Mouse (Mus musculus) retina, postnatal 1 day (tissue): ENCODE results near the gene Tgfb3.

ENCODE experiments used
- DNase-seq: peaks from one replicate; pipeline ENCODE4 v3.0.0-alpha.2; 2012

Tgfb3 gene

GRCm38 (mm10) chr12:86078176-86078552 is 677 bp downstream of the Tgfb3 start:
- peak; percentile 32 for DNase-seq

GRCm38 (mm10) chr12:86077736-86078135 is 1.1 kb downstream of the Tgfb3 start:
- DNase-seq = no peak

DNA sequence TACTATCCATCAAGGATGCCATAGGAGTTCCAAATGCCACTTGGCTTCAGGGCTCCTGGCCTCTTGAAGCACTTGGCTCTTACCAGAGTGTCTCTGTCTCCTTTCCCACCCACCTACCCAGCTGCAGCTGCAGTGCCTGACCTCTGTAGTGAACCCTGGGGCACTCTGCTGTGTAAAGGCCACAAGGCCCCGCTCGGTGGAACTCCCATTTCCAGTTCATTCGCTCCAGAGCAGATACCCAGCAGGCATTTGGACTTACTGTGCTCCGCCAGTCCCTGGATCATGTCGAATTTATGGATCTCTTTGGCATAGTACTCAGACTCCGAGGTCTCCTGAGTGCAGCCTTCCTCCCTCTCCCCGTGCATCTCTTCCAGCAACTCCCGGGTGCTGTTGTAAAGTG is 1.5 kb downstream of the Tgfb3 start:
- peak; percentile 60 for DNase-seq

DNA sequence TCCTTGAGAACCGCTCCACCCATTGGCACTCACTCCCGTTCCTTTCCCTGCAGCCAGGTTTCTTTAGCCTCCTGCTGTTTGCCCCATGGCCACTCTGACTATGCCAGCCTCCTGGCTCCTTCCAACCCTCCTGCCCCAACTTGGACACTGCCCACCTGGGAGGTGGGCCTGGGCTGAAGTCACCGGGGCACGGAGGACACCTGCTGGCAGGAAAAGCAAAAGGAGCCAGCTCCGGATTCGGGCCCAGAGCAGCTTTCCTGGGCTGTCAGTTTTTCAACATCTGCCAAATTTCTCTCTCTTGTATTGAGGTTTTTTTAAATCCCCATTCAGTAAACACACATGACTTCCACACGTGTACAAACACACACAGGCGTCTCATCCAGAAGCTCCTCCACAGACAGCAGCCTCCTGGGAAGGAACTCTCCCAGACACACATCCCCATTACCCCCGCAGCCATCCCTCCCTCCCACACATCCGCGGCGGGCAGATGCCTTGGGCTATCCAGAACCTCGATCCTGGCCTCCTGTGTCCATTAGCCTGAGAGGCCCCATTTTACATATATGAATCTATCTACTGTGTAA is 2.4 kb downstream of the Tgfb3 start:
- peak; percentile 49 for DNase-seq

DNA sequence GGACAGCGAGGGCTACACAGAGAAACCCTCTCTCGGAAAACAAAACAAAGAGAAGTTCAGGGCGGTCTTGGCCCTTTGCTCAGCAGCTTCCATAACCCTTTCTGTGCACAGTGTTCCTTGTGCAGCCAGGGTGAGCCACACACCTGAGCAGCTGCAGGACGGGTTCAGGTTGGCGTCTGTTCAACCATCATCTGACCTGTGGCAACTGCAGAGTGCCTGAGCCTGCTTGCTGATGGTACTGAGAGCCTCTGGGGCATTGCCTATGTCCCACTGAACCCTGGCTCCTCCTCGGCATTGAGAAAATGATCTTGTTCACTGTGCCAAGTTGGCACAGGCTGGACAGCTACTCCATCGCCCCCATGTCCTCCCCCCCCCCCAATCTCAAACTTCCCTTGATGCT is 3.5 kb downstream of the Tgfb3 start:
- DNase-seq = no peak

DNA sequence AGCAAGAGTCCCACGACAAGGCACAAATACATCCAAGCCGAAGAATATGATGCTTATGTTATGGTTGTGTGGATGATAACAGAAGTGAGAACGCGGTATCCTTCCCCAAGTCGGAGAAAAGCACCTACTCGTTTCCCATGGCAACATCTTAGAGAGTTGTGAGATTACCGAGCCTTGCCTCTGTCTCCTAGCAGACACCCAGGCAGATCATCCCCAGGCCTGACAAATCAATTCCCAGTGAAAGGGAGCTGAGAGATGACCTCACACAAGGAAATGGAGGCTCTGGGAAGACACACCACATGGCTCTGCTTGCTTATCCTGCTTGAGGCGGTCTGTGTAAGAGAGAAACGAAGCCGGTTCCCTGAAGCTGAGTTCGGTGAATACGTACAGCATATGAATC is 4.2 kb downstream of the Tgfb3 start:
- DNase-seq = peak; percentile 45

GRCm38 (mm10) chr12:86071432-86071831 is 7.4 kb downstream of the Tgfb3 start:
- DNase-seq = peak; percentile 89

DNA sequence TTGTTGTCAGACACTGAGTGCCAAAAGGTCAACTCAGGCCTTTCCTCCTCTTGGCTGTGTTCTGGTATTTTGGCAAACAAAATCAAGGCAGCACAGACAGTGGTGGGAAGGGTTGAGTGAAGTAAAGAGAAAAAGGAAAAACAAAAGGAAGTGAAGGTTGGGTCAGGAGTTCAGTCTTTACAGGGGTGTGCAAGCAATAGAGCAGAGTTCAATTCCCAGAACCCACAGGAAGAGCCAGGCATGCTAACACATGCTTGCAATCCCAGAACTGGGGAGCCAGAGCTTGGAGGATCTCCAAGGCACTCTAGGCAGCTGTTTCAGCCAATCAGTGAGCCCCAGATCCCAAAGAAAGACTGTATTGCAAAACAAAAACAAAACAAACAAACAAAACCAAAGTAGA is 14.0 kb downstream of the Tgfb3 start:
- no peak for DNase-seq

- no peak for DNase-seq
Observed at GRCm38 (mm10) chr12:86059341-86059740, 19.5 kb downstream of the Tgfb3 start.

DNA sequence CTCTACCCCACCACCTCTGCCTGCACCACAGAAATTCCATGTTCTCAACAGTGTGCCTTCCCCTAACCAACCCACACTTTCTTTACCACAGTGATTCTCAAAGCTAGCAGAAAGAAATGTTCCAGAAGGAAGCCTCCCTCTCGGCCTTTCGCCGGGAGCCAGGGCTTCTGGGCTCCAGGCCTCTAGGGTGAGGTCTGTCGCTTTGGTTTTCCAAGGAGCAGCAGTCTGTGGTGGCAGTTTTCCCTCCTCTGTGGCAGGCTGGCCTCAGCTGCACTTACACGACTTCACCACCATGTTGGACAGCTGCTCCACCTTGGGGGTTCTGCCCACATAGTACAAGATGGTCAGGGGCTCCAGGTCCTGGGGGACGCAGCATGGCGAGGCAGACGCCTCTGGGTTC is 21.3 kb downstream of the Tgfb3 start:
- DNase-seq = no peak

DNA sequence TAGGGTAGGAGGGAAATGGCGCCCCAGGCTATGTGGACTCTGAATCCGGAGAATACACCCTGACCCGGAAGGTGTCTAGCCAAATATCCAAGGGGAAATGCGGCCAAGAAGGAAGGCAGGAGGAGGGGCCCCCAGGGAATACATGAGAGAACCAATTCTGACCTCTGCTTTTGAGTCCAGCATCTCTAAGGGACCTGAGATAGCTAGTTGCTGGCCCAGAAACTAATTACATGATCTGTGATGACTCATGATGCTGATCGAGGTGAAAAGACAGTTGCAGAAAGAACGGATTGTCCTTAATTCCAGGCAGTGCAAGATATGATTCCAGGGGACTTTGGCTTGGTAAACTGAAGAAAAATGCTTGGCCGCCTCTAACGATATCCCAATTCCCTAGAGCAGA is 21.9 kb downstream of the Tgfb3 start:
- no peak for DNase-seq

DNA sequence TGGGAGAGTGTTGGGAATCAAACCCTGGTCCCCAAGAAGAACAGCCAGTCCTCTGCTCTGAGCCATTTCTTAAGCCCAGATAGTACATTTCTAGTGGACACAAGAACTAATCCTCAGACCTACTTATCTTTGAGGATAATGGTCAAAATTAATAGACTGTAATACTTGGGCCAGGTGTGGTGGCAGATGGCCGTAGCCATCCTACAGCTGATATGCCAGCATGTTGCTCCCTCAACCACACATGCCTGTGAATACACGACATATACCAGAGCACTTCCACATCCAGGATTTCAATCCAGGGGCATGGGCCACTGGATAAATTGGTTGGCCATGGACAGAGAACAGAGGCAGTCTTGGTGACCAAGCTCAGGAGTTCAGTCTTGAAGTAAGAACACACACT is 23.5 kb downstream of the Tgfb3 start:
- DNase-seq = no peak

DNA sequence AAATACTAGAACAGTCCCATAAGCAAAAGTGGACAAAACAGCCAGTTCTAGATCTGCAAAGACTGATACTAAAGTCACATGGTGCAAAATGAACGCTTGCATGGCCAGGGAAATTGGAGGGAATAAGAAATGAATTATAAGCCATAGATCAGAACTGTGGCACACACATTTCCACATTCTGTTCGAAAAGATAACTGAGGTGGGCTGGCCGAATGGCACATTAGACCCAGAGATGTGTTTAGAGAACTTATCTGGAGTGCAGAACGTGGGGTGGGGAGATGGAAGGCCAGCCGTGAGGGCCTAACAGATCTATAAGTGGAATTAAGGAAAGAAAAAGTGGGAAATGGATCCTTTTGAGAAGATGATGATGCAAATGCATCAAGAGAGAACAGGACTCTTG is 27.4 kb downstream of the Tgfb3 start:
- DNase-seq = no peak

GRCm38 (mm10) chr12:86049813-86050212 is 29.0 kb downstream of the Tgfb3 start:
- peak; percentile 21 for DNase-seq

GRCm38 (mm10) chr12:86047376-86047775 is 31.5 kb downstream of the Tgfb3 start:
- DNase-seq = no peak

GRCm38 (mm10) chr12:86046776-86047175 is 32.1 kb downstream of the Tgfb3 start:
- no peak for DNase-seq

- DNase-seq = no peak
Observed at GRCm38 (mm10) chr12:86046141-86046540, 32.7 kb downstream of the Tgfb3 start.

DNA sequence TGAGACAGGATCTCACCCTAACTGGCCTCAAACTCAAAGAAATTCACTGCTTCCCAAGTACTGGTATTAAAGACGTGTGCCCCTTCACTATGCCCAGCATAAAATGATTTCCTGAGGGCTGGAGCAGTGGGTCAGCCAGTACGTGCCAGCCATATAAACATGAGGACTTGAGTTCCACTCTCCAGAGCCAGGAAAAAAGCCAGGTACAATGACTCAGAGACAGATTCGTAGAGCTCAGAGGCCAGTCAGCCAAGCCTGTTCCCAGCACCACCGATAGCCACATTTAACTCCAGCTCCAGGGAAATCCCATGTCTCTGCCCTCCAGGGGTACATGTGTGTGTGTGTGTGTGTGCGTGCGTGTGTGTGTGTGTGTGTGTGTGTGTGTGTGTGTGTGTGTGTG is 39.1 kb downstream of the Tgfb3 start:
- no peak for DNase-seq

DNA sequence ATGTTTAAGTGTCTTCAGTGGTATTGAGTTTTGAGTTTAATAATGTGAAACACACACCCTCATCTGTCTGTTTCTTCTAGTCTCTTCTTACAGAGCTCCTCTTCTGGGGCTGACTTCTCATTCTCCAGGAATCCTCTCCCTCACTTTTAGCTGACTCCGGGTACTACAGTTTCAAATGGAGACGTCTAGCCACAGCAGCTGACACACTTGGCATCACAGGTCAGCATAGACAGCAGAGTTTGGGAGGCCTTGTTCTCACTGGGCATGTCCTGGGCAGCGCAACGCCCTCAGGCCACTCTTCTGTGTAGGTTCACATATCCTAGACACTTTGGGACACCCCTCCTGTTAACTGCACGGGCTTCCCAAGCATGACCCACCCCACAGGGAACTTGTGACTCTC is 39.8 kb downstream of the Tgfb3 start:
- DNase-seq = no peak

- DNase-seq = peak; percentile 64
Observed at GRCm38 (mm10) chr12:86037235-86037921, 41.5 kb downstream of the Tgfb3 start.

DNA sequence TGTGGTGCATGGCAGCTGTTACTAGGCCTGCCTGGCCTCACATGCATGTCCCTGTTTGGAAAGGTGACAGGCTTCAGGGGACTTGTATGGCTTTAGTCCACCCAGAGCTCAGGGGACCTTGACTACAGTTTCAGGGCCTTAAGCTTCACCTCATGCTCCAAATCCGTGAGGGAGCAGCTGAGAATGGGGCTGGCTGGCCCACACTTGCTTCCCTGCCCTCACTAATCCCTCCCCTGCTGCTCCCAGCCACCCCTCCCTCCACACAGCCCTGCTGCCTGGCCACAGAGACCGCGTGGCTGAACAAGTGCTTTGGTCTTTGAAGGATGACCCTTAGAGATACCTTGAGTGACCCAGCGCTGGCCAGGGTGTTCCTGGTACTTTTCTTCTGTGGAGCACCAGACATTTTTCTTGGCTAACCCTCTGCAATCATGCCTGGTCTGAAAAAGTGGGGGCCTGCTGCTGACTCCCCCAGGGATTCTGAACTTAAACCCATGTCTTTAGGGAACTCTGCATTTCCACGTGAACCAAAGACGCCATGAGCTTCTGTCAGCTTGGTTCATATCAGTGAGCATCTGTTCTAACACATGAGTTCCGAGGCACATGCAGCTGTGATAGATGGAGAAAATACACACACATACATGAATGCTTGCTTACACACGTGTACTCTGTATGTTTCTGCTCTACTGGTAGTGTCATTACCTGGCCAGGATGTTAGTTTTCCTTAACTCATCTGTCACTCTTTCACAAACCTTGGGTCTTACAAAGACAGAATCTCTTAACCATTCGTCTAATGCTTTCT is 42.3 kb downstream of the Tgfb3 start:
- peak; percentile 74 for DNase-seq

GRCm38 (mm10) chr12:86035586-86035985 is 43.3 kb downstream of the Tgfb3 start:
- peak; percentile 60 for DNase-seq

DNA sequence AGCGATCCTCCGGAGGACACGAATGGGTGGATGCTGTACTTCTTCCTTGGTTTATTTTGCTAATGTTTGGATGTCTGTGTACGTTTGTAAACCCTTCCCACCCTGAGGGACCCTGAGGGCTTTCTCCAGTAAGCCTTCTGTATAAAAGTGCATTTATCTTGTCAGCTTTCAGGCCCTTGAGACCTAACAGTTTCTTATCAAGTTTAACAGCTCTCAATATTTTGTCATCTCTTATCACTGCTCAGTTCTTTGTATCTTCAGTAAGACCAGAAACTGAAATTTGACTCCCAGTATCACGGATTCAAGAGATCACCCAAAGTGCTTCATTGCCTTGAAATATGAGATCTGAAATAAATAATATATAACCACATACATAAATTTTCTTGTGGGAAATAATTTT is 47.9 kb downstream of the Tgfb3 start:
- DNase-seq = no peak

GRCm38 (mm10) chr12:86027747-86028146 is 51.1 kb downstream of the Tgfb3 start:
- no peak for DNase-seq
